Mouse (Mus musculus): Measurements from ENCODE around the gene Nell2. TPM values are rescaled to one million over a fixed set of nuclear protein-coding genes. Genes with fewer than 3 reads are reported as not detected.

The Nell2 gene
- polyA plus RNA-seq, 1 experiment: 0.46 TPM

DNA sequence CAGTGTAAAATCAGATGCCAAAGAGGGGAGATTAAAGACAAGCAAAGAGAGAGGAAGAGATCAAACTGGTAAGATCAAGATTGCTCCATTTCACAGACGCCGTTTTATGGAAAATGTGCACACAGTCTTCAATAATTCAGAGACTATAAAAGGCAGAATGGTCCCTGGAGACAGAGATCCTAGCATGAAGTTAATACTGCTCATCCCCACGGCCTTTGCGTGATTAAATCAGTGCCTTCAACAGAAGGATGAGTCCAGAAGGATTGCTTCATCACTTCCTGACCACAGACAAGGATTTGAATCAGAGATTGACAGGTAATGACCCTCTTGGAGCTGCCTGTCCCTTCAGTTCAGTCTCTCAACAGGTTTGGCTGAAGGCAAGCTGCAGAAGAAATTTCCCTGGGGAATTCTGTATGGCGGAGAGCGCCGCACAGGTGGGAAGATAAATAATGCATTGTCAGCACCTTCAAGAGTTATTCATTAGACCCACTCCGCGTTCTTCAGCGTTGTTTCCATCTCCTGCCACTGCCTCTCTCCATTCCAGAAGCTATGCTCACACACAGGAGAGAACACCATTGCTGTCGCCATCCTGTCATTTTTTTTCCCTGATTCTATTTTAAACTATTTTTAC is 118.0 kb downstream of the Nell2 start:
- TF ChIP-seq POLR2A (IDR thresholded peaks at IDR 0.05; ENCODE audit: low read depth, low read length): no peak
- no peak for TF ChIP-seq CTCF (IDR thresholded peaks at IDR 0.05; ENCODE audit: extremely low read depth, insufficient read length, insufficient replicate concordance, low read depth, low read length)
- Histone ChIP-seq H3K36me3 (ENCODE audit: control insufficient read depth, insufficient read depth, low read length) (no peaks in the 10 kb centered on the region), H3K27me3 (ENCODE audit: control insufficient read depth, insufficient read depth, low read length) (no peaks in the 10 kb centered on the region), H3K4me1 (ENCODE audit: control insufficient read depth, insufficient read depth, insufficient read length, low read length) (no peaks in the 10 kb centered on the region), H3K27ac (ENCODE audit: insufficient read depth, low read depth, low read length) (no peak overlapping the region), H3K4me3 (ENCODE audit: low read depth, low read length) (no peak overlapping the region)
- 78% methylated on average over 11 of the region's 11 CpGs for WGBS

DNA sequence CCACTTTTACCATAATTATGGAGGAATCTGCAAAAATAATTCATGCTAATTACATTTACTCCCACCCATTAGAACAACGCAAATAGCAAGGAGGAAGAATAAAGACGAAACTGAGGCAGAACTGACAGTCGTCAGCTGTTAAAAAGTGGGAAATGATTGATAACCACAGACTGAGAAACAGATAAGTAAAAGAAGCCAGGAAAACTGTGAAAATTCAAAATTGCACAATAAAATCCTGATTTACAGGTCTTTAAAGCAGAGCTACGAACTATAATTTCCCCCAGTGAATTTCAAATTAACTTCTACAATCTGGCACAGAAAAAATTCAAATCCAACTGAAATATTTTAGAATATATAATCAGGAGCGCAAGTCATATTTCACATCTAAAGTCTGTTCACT is 138.0 kb downstream of the Nell2 start:
- no peak for TF ChIP-seq POLR2A (IDR thresholded peaks at IDR 0.05; ENCODE audit: low read depth, low read length)
- no peak for TF ChIP-seq CTCF (IDR thresholded peaks at IDR 0.05; ENCODE audit: extremely low read depth, insufficient read length, insufficient replicate concordance, low read depth, low read length)
- WGBS: 81% methylated on average over 5 of the region's 5 CpGs

DNA sequence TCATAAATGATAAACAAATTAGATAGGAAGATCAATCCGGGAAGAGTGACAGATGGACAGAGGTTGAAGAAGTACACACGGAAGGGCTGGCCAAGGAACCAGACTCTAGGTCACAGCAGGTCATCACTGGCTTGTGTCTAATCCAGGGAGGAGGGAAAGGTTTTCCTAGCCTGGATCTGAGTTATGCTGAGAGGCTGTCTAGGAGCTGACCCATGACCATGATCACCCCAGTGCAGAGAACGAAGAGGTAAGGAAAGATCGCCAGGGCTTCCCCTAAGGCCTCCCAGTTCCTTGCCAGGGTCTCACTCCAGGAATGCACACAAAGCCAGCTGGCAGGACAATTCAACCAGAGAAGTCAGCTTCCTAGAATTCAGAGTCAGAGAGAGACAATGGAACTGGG is 139.4 kb downstream of the Nell2 start:
- Histone ChIP-seq H3K4me3 (ENCODE audit: low read depth, low read length) (no peak overlapping the region), H3K4me1 (ENCODE audit: control insufficient read depth, insufficient read depth, insufficient read length, low read length) (no peaks in the 10 kb centered on the region), H3K27me3 (ENCODE audit: control insufficient read depth, insufficient read depth, low read length) (no peaks in the 10 kb centered on the region), H3K36me3 (ENCODE audit: control insufficient read depth, insufficient read depth, low read length) (no peaks in the 10 kb centered on the region), H3K27ac (ENCODE audit: insufficient read depth, low read depth, low read length) (no peak overlapping the region)
- WGBS: 74% methylated on average over 4 of the region's 4 CpGs
- TF ChIP-seq CTCF (IDR thresholded peaks at IDR 0.05; ENCODE audit: extremely low read depth, insufficient read length, insufficient replicate concordance, low read depth, low read length) (no peak), POLR2A (IDR thresholded peaks at IDR 0.05; ENCODE audit: low read depth, low read length) (no peak)

More for the DNA sequence above, 138.0 kb downstream of the Nell2 start:
- Histone ChIP-seq H3K4me3 (ENCODE audit: low read depth, low read length) (no peak overlapping the region), H3K4me1 (ENCODE audit: control insufficient read depth, insufficient read depth, insufficient read length, low read length) (no peaks in the 10 kb centered on the region), H3K27ac (ENCODE audit: insufficient read depth, low read depth, low read length) (no peak overlapping the region), H3K36me3 (ENCODE audit: control insufficient read depth, insufficient read depth, low read length) (no peaks in the 10 kb centered on the region), H3K27me3 (ENCODE audit: control insufficient read depth, insufficient read depth, low read length) (no peaks in the 10 kb centered on the region)

DNA sequence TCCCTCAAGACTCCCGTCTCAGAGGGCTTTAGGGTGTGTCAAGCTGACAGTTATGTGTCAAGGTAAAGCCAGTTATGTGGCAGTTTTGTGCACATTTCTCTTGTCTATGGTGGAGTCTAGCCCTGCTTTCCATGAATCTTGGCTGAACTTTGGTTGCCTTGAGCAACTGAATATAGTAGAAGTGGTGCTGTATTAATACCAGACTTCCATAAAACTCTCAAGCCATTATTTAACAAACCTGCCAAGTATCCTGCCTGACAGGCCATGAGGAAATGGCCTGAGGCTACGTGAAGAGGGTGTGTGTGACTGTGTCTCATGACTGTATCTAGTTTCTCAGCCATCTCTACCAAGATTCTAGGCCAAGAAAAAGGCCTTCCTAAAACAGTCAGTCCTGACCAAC is 147.5 kb downstream of the Nell2 start:
- no peaks in the 10 kb centered on the region for H3K4me1 ChIP-seq (ENCODE audit: control insufficient read depth, insufficient read depth, insufficient read length, low read length)
- no peaks in the 10 kb centered on the region for H3K27me3 ChIP-seq (ENCODE audit: control insufficient read depth, insufficient read depth, low read length)
- H3K27ac ChIP-seq (ENCODE audit: insufficient read depth, low read depth, low read length): no peak overlapping the region
- 39% methylated on average over 2 of the region's 2 CpGs for WGBS
- TF ChIP-seq CTCF (IDR thresholded peaks at IDR 0.05; ENCODE audit: extremely low read depth, insufficient read length, insufficient replicate concordance, low read depth, low read length): no peak
- no peak for TF ChIP-seq POLR2A (IDR thresholded peaks at IDR 0.05; ENCODE audit: low read depth, low read length)
- no peaks in the 10 kb centered on the region for H3K36me3 ChIP-seq (ENCODE audit: control insufficient read depth, insufficient read depth, low read length)
- no peak overlapping the region for H3K4me3 ChIP-seq (ENCODE audit: low read depth, low read length)

DNA sequence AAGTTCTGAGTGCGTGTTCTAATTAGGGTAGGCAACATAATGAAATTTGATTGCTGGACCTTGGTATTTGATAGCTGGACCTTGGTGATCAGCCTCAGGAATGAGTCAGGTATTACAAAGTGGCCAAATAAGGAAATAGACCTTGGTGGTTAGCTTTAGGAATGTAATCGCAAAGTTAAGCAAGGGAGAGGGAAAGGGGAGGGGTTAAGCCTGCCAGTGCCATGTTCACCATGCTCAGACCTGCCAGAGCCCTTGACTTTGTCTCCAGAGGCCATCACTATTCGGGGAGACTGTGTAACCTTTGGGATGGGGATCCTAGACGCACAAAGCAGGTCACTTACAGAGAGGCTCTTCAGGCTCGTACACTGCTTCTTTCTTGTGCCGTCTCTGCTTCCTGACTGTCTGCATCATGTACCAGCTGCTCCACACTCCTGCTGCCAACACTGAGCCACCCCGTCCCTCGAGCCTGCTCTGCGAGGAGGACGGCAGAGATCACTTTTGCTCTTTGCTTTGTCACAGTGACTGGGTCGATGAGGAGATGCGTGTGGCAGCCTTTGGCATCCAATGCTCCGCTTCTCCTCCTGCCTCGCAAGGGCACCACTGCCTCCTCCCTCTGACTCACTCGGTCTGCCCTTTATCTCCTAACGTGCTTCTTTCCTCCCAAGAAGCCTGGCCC is 157.5 kb downstream of the Nell2 start:
- no peak for TF ChIP-seq CTCF (IDR thresholded peaks at IDR 0.05; ENCODE audit: extremely low read depth, insufficient read length, insufficient replicate concordance, low read depth, low read length)
- no peak for TF ChIP-seq POLR2A (IDR thresholded peaks at IDR 0.05; ENCODE audit: low read depth, low read length)
- Histone ChIP-seq H3K4me3 (ENCODE audit: low read depth, low read length) (no peak overlapping the region), H3K36me3 (ENCODE audit: control insufficient read depth, insufficient read depth, low read length) (no peaks in the 10 kb centered on the region), H3K27me3 (ENCODE audit: control insufficient read depth, insufficient read depth, low read length) (no peaks in the 10 kb centered on the region), H3K27ac (ENCODE audit: insufficient read depth, low read depth, low read length) (no peak overlapping the region), H3K4me1 (ENCODE audit: control insufficient read depth, insufficient read depth, insufficient read length, low read length) (no peaks in the 10 kb centered on the region)
- 74% methylated on average over 16 of the region's 16 CpGs for WGBS

DNA sequence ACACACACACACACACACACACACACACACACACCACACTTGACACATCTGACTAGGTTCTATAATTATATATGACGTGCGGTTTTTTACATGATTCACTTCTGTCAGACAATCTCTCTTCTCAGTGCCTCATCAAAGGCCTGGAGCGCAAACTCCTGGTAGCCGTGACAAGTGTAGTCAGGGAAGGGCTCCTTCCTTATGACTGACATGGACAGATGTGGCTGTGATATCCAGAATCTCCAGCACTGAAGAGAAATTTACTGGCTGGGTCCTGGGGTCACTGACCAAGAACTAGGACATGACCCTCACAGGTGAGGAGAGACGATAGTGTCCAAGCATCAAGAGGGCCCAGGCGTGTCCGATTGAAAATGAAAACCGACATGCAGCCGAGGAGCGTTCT is 160.2 kb downstream of the Nell2 start:
- WGBS: 91% methylated on average over 10 of the region's 10 CpGs
- no peak overlapping the region for H3K4me3 ChIP-seq (ENCODE audit: low read depth, low read length)
- H3K27ac ChIP-seq (ENCODE audit: insufficient read depth, low read depth, low read length): no peak overlapping the region
- H3K4me1 ChIP-seq (ENCODE audit: control insufficient read depth, insufficient read depth, insufficient read length, low read length): no peaks in the 10 kb centered on the region
- no peaks in the 10 kb centered on the region for H3K36me3 ChIP-seq (ENCODE audit: control insufficient read depth, insufficient read depth, low read length)
- H3K27me3 ChIP-seq (ENCODE audit: control insufficient read depth, insufficient read depth, low read length): no peaks in the 10 kb centered on the region
- TF ChIP-seq POLR2A (IDR thresholded peaks at IDR 0.05; ENCODE audit: low read depth, low read length) (no peak), CTCF (IDR thresholded peaks at IDR 0.05; ENCODE audit: extremely low read depth, insufficient read length, insufficient replicate concordance, low read depth, low read length) (no peak)

DNA sequence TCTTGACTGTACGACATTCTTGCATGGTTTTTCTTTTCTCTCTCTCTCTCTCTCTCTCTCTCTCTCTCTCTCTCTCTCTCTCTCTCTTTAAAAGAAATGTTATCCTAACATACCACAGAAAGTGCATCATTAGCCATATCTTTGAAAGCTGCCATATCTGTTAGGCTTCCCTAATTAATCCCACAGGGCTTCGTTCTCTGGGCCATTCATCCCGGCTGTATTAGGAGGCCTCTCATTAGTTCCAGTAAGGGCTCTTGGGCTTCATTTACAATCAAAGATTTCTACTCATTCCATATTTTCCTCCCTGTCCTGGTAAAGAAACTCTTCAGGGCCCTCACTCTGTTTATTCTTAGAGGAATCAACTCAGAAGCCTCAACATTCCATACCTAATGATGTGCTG is 161.9 kb downstream of the Nell2 start:
- H3K27me3 ChIP-seq (ENCODE audit: control insufficient read depth, insufficient read depth, low read length): no peaks in the 10 kb centered on the region
- H3K36me3 ChIP-seq (ENCODE audit: control insufficient read depth, insufficient read depth, low read length): no peaks in the 10 kb centered on the region
- no peaks in the 10 kb centered on the region for H3K4me1 ChIP-seq (ENCODE audit: control insufficient read depth, insufficient read depth, insufficient read length, low read length)
- TF ChIP-seq POLR2A (IDR thresholded peaks at IDR 0.05; ENCODE audit: low read depth, low read length) (no peak), CTCF (IDR thresholded peaks at IDR 0.05; ENCODE audit: extremely low read depth, insufficient read length, insufficient replicate concordance, low read depth, low read length) (no peak)
- WGBS: 87% methylated on average over 3 of the region's 3 CpGs
- H3K27ac ChIP-seq (ENCODE audit: insufficient read depth, low read depth, low read length): no peak overlapping the region
- no peak overlapping the region for H3K4me3 ChIP-seq (ENCODE audit: low read depth, low read length)

All from small intestine, adult 2 months (tissue).